Mouse (Mus musculus) spleen, postnatal 4 days (tissue): ENCODE data around the gene Synj1.
A peak's percentile ranks its signal among the peaks of the same experiment; 100 is the strongest.

Experiments
- DNase-seq, 2 experiments: peaks; one replicate each; pipeline ENCODE4 v3.0.0; 2022; ENCODE audit warnings: low spot score in 2 of 2

The Synj1 gene

GRCm38 (mm10) chr16:91011021-91011683 is at the start of gene Synj1:
Gene Synj1, minus strand, starts transcription at chr16:91011308.
- DNase-seq = peak; percentile 89 to 94

- no peak for DNase-seq
Observed at GRCm38 (mm10) chr16:91057741-91058140, 46.6 kb upstream of the Synj1 start.

GRCm38 (mm10) chr16:91057261-91057660 is 46.2 kb upstream of the Synj1 start:
- no peak for DNase-seq

- peak in 1 of 2 experiments; percentile 45 for DNase-seq
Observed at GRCm38 (mm10) chr16:91056043-91056821, 45.1 kb upstream of the Synj1 start.

GRCm38 (mm10) chr16:91055150-91055549 is 44.0 kb upstream of the Synj1 start:
- no peak for DNase-seq

- no peak for DNase-seq
Observed at GRCm38 (mm10) chr16:91053599-91053998, 42.5 kb upstream of the Synj1 start.

GRCm38 (mm10) chr16:91045511-91045910 is 34.4 kb upstream of the Synj1 start:
- DNase-seq = peak; percentile 58 to 80

GRCm38 (mm10) chr16:91044270-91045182 is 33.4 kb upstream of the Synj1 start, which contains the start of gene Paxbp1:
Gene Paxbp1, minus strand, starts transcription at chr16:91044543.
- DNase-seq = peak; percentile 99 to 100

GRCm38 (mm10) chr16:91043461-91044248 is 32.5 kb upstream of the Synj1 start:
- DNase-seq = peak; percentile 54 to 86

- no peak for DNase-seq
Observed at GRCm38 (mm10) chr16:91042640-91043039, 31.5 kb upstream of the Synj1 start.

- no peak for DNase-seq
Observed at GRCm38 (mm10) chr16:91035866-91036265, 24.8 kb upstream of the Synj1 start.

GRCm38 (mm10) chr16:91030751-91031150 is 19.6 kb upstream of the Synj1 start:
- no peak for DNase-seq

GRCm38 (mm10) chr16:91029901-91030300 is 18.8 kb upstream of the Synj1 start:
- DNase-seq = no peak

GRCm38 (mm10) chr16:91029161-91029743 is 18.1 kb upstream of the Synj1 start:
- DNase-seq = no peak

- DNase-seq = no peak
Observed at GRCm38 (mm10) chr16:91026290-91026689, 15.2 kb upstream of the Synj1 start.

GRCm38 (mm10) chr16:91023384-91023783 is 12.3 kb upstream of the Synj1 start:
- peak in 1 of 2 experiments; percentile 69 for DNase-seq

GRCm38 (mm10) chr16:91020842-91021483 is 9.9 kb upstream of the Synj1 start:
- no peak for DNase-seq

- DNase-seq = no peak
Observed at GRCm38 (mm10) chr16:91019476-91019875, 8.4 kb upstream of the Synj1 start.

GRCm38 (mm10) chr16:91015761-91016160 is 4.7 kb upstream of the Synj1 start:
- DNase-seq = no peak

- DNase-seq = no peak
Observed at GRCm38 (mm10) chr16:91011847-91012246, 739 bp upstream of the Synj1 start.
